Mouse (Mus musculus) bone marrow, adult 2 months (tissue): ENCODE measurements around the gene Arhgap4.

Experiments used
- CTCF ChIP-seq: fragments of 200-500 bp; IDR thresholded peaks from 2 replicates; pipeline ENCODE4 v1.5.1; 2011; ENCODE audit warnings: low read length, control low read depth; ENCODE audit not compliant: control insufficient read depth, insufficient read depth
- POLR2A ChIP-seq: fragments of 200-500 bp; IDR thresholded peaks from 2 replicates; pipeline ENCODE4 v1.6.1; 2011; ENCODE audit warnings: low read depth, mild to moderate bottlenecking, control low read depth, low read length, borderline replicate concordance; ENCODE audit not compliant: control insufficient read depth

DNA sequence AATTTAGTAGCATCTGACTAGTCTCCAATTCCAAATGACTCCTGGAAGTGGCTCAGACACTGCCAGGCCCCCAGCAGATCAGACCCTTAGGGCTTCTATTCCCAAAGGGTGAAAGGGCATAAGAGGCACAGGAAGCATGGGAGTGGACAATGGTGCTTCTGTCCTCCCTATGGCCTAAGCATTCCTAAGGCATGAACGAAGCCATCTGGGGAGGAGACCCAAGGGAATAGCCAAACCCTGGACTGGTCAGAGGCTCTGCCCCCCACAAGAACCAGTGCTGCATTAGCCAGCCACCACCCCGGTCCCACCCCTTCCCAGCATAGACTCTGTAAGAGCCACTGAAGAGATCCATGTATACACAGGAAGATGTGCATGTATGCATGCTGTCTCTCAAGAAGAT lies 45.8 kb downstream of the Arhgap4 start:
- TF ChIP-seq CTCF (no peak), POLR2A (no peak)
